Mouse (Mus musculus) cortical plate, adult 2 months (tissue): ENCODE measurements around the gene Cdh20. TPM values are rescaled to one million over a fixed set of nuclear protein-coding genes. Genes with fewer than 3 reads are reported as not detected.

Experiments used
- H3K27ac ChIP-seq: fragments of 200-500 bp; 2 replicates; pipeline ENCODE4 v1.5.1; 2012; ENCODE audit warnings: low read length, control low read depth, inconsistent platforms; ENCODE audit not compliant: insufficient read depth
- H3K4me1 ChIP-seq: fragments of 200-500 bp; 2 replicates; pipeline ENCODE4 v1.6.1; 2011; ENCODE audit warnings: low read length; ENCODE audit not compliant: control insufficient read depth, insufficient read depth
- H3K4me3 ChIP-seq: fragments of 200-500 bp; 2 replicates; pipeline ENCODE4 v1.5.1; 2011; ENCODE audit warnings: mild to moderate bottlenecking, low read length, control low read depth; ENCODE audit not compliant: insufficient read depth
- CTCF ChIP-seq: fragments of 200-500 bp; IDR thresholded peaks from 2 replicates; pipeline ENCODE4 v1.5.1; 2011; ENCODE audit warnings: mild to moderate bottlenecking, control low read depth, low read length; ENCODE audit not compliant: insufficient read depth; ENCODE audit errors: extremely low read depth
- POLR2A ChIP-seq: fragments of 200-500 bp; IDR thresholded peaks from 2 replicates; pipeline ENCODE4 v1.6.1; 2011; ENCODE audit warnings: mild to moderate bottlenecking, low read length, control low read depth; ENCODE audit not compliant: insufficient read depth; ENCODE audit errors: extremely low read depth
- polyA plus RNA-seq: library from polyadenylated mRNA; depleted of rRNA; stranded (reverse); fragments of >200 nt; gene quantifications from 2 replicates; pipeline ENCODE4 v1.2.3, GENCODE M21; 2012; rRNA removed

Cdh20 gene
- polyA plus RNA-seq: 13.5 and 14.0 TPM in 2 replicates

GRCm38 (mm10) chr1:104768371-104769249, at the start of gene Cdh20:
Cdh20 (plus strand) TSS chr1:104768529.
- Histone ChIP-seq H3K4me3 (peak within 1 kb of the TSS; percentile 66), H3K4me1 (peaks cover 3% of the 10 kb centered on the region; the same call in 1 of the 2 replicates), H3K27ac (peak within 1 kb of the TSS; percentile 50)
- TF ChIP-seq POLR2A (no peak), CTCF (no peak)

DNA sequence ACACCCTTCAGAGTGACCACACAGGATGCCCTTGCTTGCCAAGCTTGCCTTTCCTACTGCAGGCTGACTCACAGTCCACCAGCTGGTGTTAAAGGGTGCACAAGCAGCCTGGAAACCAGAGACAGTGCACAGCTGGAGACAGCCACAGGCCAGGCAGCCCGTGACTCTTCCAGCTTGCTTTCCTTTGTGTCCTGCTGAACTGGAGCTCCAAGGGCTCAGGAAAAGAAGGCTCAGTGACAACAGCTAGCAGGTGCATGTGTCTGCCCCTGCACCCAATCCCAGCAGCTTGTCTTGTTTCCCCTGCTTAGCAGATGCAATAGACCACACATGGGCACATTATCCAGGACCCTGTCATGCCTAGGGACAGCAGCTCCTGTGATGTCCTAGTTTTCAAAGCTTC, 21.5 kb upstream of the Cdh20 start:
- no peak overlapping the region for H3K27ac ChIP-seq
- H3K4me3 ChIP-seq: no peak overlapping the region
- TF ChIP-seq CTCF: no peak
- no peak for TF ChIP-seq POLR2A
- H3K4me1 ChIP-seq: no peaks in the 10 kb centered on the region

DNA sequence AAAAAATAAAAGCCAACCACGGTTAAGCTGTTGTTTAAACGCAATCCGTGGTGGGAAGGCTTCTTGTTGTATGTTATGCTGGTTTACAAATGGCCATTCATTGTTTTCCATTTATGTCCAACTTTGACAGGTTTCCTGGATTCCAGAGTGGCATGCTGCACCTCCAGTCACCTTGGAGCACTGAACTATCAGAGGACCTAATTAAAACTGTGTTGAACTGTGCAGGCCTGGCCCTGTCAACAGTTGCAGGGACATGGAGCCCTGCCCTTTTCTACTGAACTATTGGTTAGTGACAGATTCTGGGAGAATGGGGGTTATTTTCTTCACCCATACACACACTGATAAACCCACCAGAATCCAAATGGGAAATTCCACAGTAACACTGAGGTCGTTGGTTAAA, 20.9 kb upstream of the Cdh20 start:
- Histone ChIP-seq H3K27ac (no peak overlapping the region), H3K4me1 (no peaks in the 10 kb centered on the region), H3K4me3 (no peak overlapping the region)
- TF ChIP-seq CTCF (no peak), POLR2A (no peak)

- Histone ChIP-seq H3K4me3 (no peak overlapping the region), H3K4me1 (no peaks in the 10 kb centered on the region), H3K27ac (no peak overlapping the region)
- TF ChIP-seq CTCF (no peak), POLR2A (no peak)
Measured at GRCm38 (mm10) chr1:104754483-104754882, 13.8 kb upstream of the Cdh20 start.

- no peaks in the 10 kb centered on the region for H3K4me1 ChIP-seq
- H3K27ac ChIP-seq: no peak overlapping the region
- no peak overlapping the region for H3K4me3 ChIP-seq
- TF ChIP-seq CTCF (peak; percentile 24; the same call in 1 of the 2 replicates), POLR2A (no peak)
Measured at GRCm38 (mm10) chr1:104755896-104756295, 12.4 kb upstream of the Cdh20 start.

DNA sequence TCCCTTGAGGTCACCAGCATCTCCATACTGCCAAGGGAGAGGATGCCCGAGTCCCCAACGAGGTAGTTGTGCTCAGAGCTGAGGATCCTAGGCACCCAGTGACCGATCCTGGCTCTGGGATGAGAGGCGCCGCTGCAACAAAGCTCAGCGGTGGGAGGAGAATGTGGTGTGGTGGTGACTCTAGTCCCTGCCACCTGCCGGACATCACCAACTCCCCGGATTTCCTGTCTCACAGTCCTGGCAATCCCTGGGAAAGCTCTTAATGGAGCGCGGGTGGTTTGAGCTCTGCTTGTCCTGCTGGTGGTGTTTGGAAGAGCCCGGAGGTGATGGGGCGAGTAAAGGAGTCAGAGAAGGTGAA, 900 bp downstream of the Cdh20 start:
- peaks cover 4% of the 10 kb centered on the region; the same call in 1 of the 2 replicates for H3K4me1 ChIP-seq
- peak overlapping the region; percentile 66 for H3K4me3 ChIP-seq
- peak overlapping the region; percentile 47 for H3K27ac ChIP-seq
- TF ChIP-seq CTCF (no peak), POLR2A (0 out of 2 replicates have a peak, but pooled peaks have one; percentile 5)

DNA sequence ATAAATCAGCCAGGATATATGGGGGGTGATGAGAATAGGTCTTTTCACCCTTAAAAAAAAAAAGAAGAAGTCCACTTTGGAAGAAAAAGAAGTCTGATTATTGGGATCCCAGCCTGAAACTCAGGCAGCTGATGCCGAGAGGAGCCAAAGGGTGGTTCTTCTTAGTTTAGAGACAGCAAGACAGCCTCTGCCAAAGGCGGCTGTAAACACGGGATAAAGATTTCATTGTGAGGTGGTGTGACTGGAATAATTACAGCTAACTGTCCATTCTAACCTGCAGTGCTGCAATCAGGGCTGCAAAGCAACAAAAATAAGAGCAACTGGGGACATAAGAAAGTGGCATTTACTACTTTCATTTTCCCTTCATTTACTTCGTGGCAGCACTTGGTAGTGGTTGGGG, 3.6 kb downstream of the Cdh20 start:
- TF ChIP-seq POLR2A (no peak), CTCF (no peak)
- H3K4me1 ChIP-seq: peaks cover 4% of the 10 kb centered on the region; the same call in 1 of the 2 replicates
- 0 out of 2 replicates have a peak overlapping the region, but pooled peaks have one; percentile 35 for H3K27ac ChIP-seq
- H3K4me3 ChIP-seq: no peak overlapping the region

- H3K4me1 ChIP-seq: peaks cover 4% of the 10 kb centered on the region; the same call in 1 of the 2 replicates
- H3K4me3 ChIP-seq: no peak overlapping the region
- TF ChIP-seq POLR2A (no peak), CTCF (no peak)
- H3K27ac ChIP-seq: no peak overlapping the region
Measured at GRCm38 (mm10) chr1:104773207-104773606, 4.9 kb downstream of the Cdh20 start.

DNA sequence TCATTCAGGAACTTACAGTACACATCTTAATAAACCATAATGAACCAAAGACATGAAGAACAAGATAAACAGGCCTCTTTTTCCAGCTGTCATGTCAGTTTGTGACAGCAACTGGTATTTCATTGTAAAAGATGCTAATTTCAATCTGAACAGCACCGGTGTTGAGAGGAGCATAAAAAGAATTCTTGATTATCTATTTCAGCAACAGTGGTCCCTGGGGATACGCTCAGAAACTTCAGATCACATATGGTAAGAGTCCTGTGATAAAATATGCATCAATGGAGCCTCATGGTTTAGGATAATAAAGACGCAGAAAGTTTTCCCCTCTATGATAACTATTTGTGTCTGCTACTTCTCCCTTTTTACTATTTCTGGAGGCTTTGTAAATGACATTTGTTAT, 25.2 kb downstream of the Cdh20 start:
- Histone ChIP-seq H3K4me1 (peaks cover 1% of the 10 kb centered on the region; the same call in 1 of the 2 replicates), H3K27ac (no peak overlapping the region), H3K4me3 (no peak overlapping the region)
- TF ChIP-seq CTCF (no peak), POLR2A (no peak)

- TF ChIP-seq CTCF (no peak), POLR2A (no peak)
- Histone ChIP-seq H3K4me1 (peaks cover 1% of the 10 kb centered on the region; the same call in 1 of the 2 replicates), H3K4me3 (no peak overlapping the region), H3K27ac (no peak overlapping the region; the same call in 1 of the 2 replicates)
Measured at GRCm38 (mm10) chr1:104796146-104796545, 27.8 kb downstream of the Cdh20 start.
